7 mouse cellular contexts compared by ENCODE assay signal in the genomic region with DNA sequence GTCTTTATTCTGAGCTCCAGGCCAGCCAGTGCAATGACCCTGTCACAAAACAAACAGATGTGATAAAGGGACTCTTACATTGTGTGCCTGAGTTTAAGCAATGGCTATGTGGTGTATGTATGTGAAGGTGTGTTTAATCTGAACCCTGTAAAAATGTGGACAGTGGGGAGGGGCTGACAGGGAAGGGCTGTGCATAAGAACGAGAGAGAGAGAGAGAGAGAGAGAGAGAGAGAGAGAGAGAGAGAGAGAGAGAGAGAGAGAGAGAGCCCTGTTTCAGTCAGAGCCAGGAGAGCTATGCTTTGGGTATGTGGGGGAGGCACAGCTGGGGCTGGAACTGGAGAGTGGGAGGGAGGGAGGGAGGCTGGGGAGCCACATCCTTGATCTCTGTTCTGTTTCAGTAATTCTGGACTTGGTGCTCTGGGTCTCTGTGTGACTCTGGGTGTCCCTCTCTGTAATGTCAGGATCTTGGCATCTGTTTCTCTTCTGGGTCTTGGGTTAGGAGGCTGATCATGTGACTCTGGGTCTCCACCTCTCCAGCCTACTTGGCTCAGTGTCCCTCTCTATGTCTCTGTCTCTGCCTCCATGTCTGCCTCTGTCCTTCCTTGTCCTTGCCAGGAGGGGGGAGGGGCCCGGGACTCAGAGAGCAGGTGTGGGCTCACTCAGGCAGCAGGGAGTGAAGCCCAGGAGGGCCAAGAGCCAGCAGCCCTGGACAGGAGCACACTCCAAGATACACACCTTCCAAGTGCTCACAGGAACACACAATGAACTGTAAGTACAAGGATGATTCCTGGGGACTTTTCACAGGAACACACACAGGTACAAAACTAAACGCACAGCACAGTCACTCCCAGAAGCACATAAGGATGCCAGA. TPM values are rescaled to one million over a fixed set of nuclear protein-coding genes. Genes with fewer than 3 reads are reported as not detected.
DNase-seq lines count a peak whose midpoint lies in the region; ATAC-seq and TF ChIP-seq lines count a peak whose summit lies in the region.

No protein-coding gene starts in this region.

- WGBS in forebrain, embryonic 13.5 days: 23% methylated on average over 2 of the region's 3 CpGs
- WGBS in midbrain, postnatal 0 days: 15% methylated on average over 3 of the region's 3 CpGs

- peak overlapping the region; percentile 74 for H3K4me2 ChIP-seq in forebrain, embryonic 13.5 days
- H3K4me2 ChIP-seq in midbrain, postnatal 0 days (ENCODE audit: low read depth, low read length, poor library complexity, severe bottlenecking): peak overlapping the region; percentile 79

- intact Hi-C loops in heart, postnatal 36 days (cut with DNase I): no loop called here

- peak overlapping the region in 1 of 2 experiments; percentile 35; a peak in 1 of 4 replicates for H3K4me3 ChIP-seq in ES-E14 (ENCODE audit: insufficient read depth in 1 of 2, low read depth in 1 of 2, low read length in 2 of 2, poor library complexity in 1 of 2, severe bottlenecking in 1 of 2)
- no peak overlapping the region for H3K4me3 ChIP-seq in forebrain, embryonic 13.5 days
- 0 out of 2 replicates have a peak overlapping the region, but pooled peaks have one; percentile 33 for H3K4me3 ChIP-seq in midbrain, postnatal 0 days (ENCODE audit: low read depth, low read length)

- TF ChIP-seq CTCF in midbrain, postnatal 0 days (IDR thresholded peaks at IDR 0.05): no peak

- peaks cover 7% of the 10 kb centered on the region; the same call in 1 of the 2 replicates for H3K27me3 ChIP-seq in forebrain, embryonic 13.5 days
- no peaks in the 10 kb centered on the region for H3K27me3 ChIP-seq in midbrain, postnatal 0 days (ENCODE audit: insufficient read depth, low read length)

- ATAC-seq in forebrain, embryonic 13.5 days: no peak; the same call in 1 of the 2 replicates
- ATAC-seq in midbrain, postnatal 0 days (ENCODE audit: low FRiP score): no peak

- no peaks in the 10 kb centered on the region for H3K9me3 ChIP-seq in ES-E14 (ENCODE audit: control insufficient read depth, insufficient read depth, low read depth, low read length)
- H3K9me3 ChIP-seq in forebrain, embryonic 13.5 days (replicated peaks): no peaks in the 10 kb centered on the region
- H3K9me3 ChIP-seq in midbrain, postnatal 0 days (ENCODE audit: low read length): no peaks in the 10 kb centered on the region

- H3K36me3 ChIP-seq in ES-E14 (ENCODE audit: control insufficient read depth, insufficient read depth, low read length, poor library complexity, severe bottlenecking): peaks cover 3% of the 10 kb centered on the region; the same call in 1 of the 2 replicates
- H3K36me3 ChIP-seq in forebrain, embryonic 13.5 days (ENCODE audit: poor library complexity, severe bottlenecking): peaks cover 3% of the 10 kb centered on the region
- H3K36me3 ChIP-seq in midbrain, postnatal 0 days (ENCODE audit: insufficient read depth, low read length): no peaks in the 10 kb centered on the region

- peaks cover 9 to 40% of the 10 kb centered on the region in 2 experiments for H3K4me1 ChIP-seq in ES-E14 (ENCODE audit: control insufficient read depth in 2 of 2, insufficient read depth in 2 of 2, low read length in 2 of 2, poor library complexity in 1 of 2)
- H3K4me1 ChIP-seq in forebrain, embryonic 13.5 days: peaks cover 39% of the 10 kb centered on the region
- peaks cover 25% of the 10 kb centered on the region for H3K4me1 ChIP-seq in midbrain, postnatal 0 days (ENCODE audit: insufficient read depth, low read length)

- no peak for DNase-seq in ES-E14 (ENCODE audit: low read depth, low spot score)
- peak; percentile 76 for DNase-seq in R1 (ENCODE audit: low read depth, low spot score)
- DNase-seq in heart, postnatal 36 days: peak; percentile 70 to 72
- DNase-seq in kidney, postnatal 4 days: peak; percentile 84 to 90
- DNase-seq in midbrain, postnatal 0 days (ENCODE audit: low spot score): peak; percentile 71
- no peak for DNase-seq in right cerebral cortex, adult 18-20 months

- peak overlapping the region; percentile 11; the same call in 1 of the 2 replicates for H3K27ac ChIP-seq in ES-E14 (ENCODE audit: insufficient read depth, low read depth, low read length, poor library complexity, severe bottlenecking)
- peak overlapping the region; percentile 75 for H3K27ac ChIP-seq in forebrain, embryonic 13.5 days
- peak overlapping the region; percentile 80 for H3K27ac ChIP-seq in midbrain, postnatal 0 days (ENCODE audit: low read depth, low read length)

- no peak overlapping the region for H3K9ac ChIP-seq in ES-E14 (ENCODE audit: insufficient read depth, low read depth, low read length, poor library complexity, severe bottlenecking)
- H3K9ac ChIP-seq in forebrain, embryonic 13.5 days: peak overlapping the region; percentile 49
- peak overlapping the region; percentile 54; the same call in 1 of the 2 replicates for H3K9ac ChIP-seq in midbrain, postnatal 0 days (replicated peaks; ENCODE audit: low read length, poor library complexity, severe bottlenecking)

- in situ Hi-C loops in ES-E14 (cut with MboI; ENCODE audit: low sequenced_read_pairs in 2 of 2, unreplicated experiment in 2 of 2): no loop called here

TF ChIP-seq in ES-E14, 5 proteins besides CTCF, POLR2A, EP300 and RAD21:
- TF ChIP-seq HCFC1 (IDR thresholded peaks at IDR 0.05; ENCODE audit: borderline replicate concordance, insufficient read depth, low read length): no peak
- TF ChIP-seq CHD2 (IDR thresholded peaks at IDR 0.05; ENCODE audit: low read depth, low read length): no peak
- TF ChIP-seq ZNF384 (IDR thresholded peaks at IDR 0.05; ENCODE audit: low read depth, low read length): no peak
- no peak for TF ChIP-seq ZC3H11A (IDR thresholded peaks at IDR 0.05; ENCODE audit: borderline replicate concordance, low read depth, low read length)
- TF ChIP-seq MAFK (IDR thresholded peaks at IDR 0.05; ENCODE audit: insufficient read depth, low read depth, low read length): no peak

RNA-seq across cellular contexts. Expression of a gene that starts 46.1 kb away (rescaled TPM):
- total RNA-seq in ES-E14 (2012; rRNA removed): 31.8 and 32.3 TPM in 2 replicates
- 36.7 and 42.9 TPM in 2 replicates for polyA plus RNA-seq in forebrain, embryonic 13.5 days (2015; fragmentation: Nextera tagmentation; extraction: Ambion mirVana)
- 10 to 100 TPM; 81.4 to 89.2 TPM for total RNA-seq in heart, postnatal 36 days (2021)
- total RNA-seq in midbrain, postnatal 0 days (2014; rRNA removed): 18.3 and 19.6 TPM in 2 replicates
- polyA plus RNA-seq in midbrain, postnatal 0 days (2015; fragmentation: Nextera tagmentation; extraction: Ambion mirVana): 19.1 and 26.0 TPM in 2 replicates

Comparison
In these comparisons a context has a peak if more than half of its experiments do, and no peak if none do; other contexts are left out.
1. DNase-seq: peak in R1 (single experiment), heart, postnatal 36 days (2 of 2), kidney, postnatal 4 days (2 of 2) and midbrain, postnatal 0 days (single experiment); none in ES-E14 (single experiment) and right cerebral cortex, adult 18-20 months (single experiment).
2. H3K27ac ChIP-seq: peak in every context shown above with its lines; median percentile 80 in midbrain, postnatal 0 days; 75 in forebrain, embryonic 13.5 days; 11 in ES-E14.